Mouse (Mus musculus) heart, adult 2 months (tissue): ENCODE results near the gene Smtn. TPM values are rescaled to one million over a fixed set of nuclear protein-coding genes. Genes with fewer than 3 reads are reported as not detected.

ENCODE experiments used
- DNase-seq, 2 experiments: peaks; one replicate each; pipeline ENCODE4 v3.0.0; 2021
- H3K27ac ChIP-seq: fragments of 200-600 bp; 2 replicates; pipeline ENCODE4 v1.8.1; 2022
- H3K27me3 ChIP-seq: fragments of 200-500 bp; 2 replicates; pipeline ENCODE4 v1.6.1; 2012; ENCODE audit warnings: mild to moderate bottlenecking, low read length, inconsistent platforms, mixed read lengths; ENCODE audit not compliant: control insufficient read depth, insufficient read depth
- H3K36me3 ChIP-seq: fragments of 200-500 bp; 2 replicates; pipeline ENCODE4 v1.6.1; 2012; ENCODE audit warnings: low read length, inconsistent platforms; ENCODE audit not compliant: control insufficient read depth, insufficient read depth
- H3K4me1 ChIP-seq: fragments of 200-500 bp; 2 replicates; pipeline ENCODE4 v1.6.1; 2011; ENCODE audit warnings: low read length; ENCODE audit not compliant: control insufficient read depth, insufficient read depth
- H3K4me3 ChIP-seq: fragments of 200-600 bp; 2 replicates; pipeline ENCODE4 v1.8.1; 2022
- H3K79me2 ChIP-seq: fragments of 200-500 bp; replicated peaks from 2 replicates; pipeline ENCODE4 v1.6.1; 2012; ENCODE audit warnings: mild to moderate bottlenecking, inconsistent platforms, low read length, moderate library complexity, mixed read lengths; ENCODE audit not compliant: control insufficient read depth, insufficient read depth
- H3K9ac ChIP-seq: fragments of 200-500 bp; 2 replicates; pipeline ENCODE4 v1.6.1; 2012; ENCODE audit warnings: low read depth, mild to moderate bottlenecking, control low read depth, inconsistent platforms, low read length, mixed read lengths
- CTCF ChIP-seq: fragments of 200-600 bp; IDR thresholded peaks from 2 replicates; pipeline ENCODE4 v1.8.1; 2022; ENCODE audit warnings: antibody characterized with exemption, mild to moderate bottlenecking, moderate library complexity
- EP300 ChIP-seq: fragments of 200-500 bp; IDR thresholded peaks from 2 replicates; pipeline ENCODE4 v1.6.1; 2011; ENCODE audit warnings: low read depth, low read length, control low read depth; ENCODE audit not compliant: insufficient read depth
- POLR2A ChIP-seq: fragments of 200-500 bp; IDR thresholded peaks from 2 replicates; pipeline ENCODE4 v1.6.1; 2011; ENCODE audit warnings: mild to moderate bottlenecking, low read depth, low read length, control low read depth; ENCODE audit not compliant: insufficient read depth
- WGBS: fragments of 180-500 bp; shearing (Covaris S2); methylation state at CpG from one replicate; pipeline ENCODE4 v1.1.7; 2018; 5-methylcytosine and 5-hydroxymethylcytosine counted together
- intact Hi-C: fragments of 180-260 bp; cut with DNase I; formaldehyde crosslinking; loops from one replicate; pipeline ENCODE4 v1.15.1; 2025
- polyA plus RNA-seq: library from polyadenylated mRNA; depleted of rRNA; stranded (reverse); fragments of >200 nt; gene quantifications from 2 replicates; pipeline ENCODE4 v1.2.3, GENCODE M21; 2012
- total RNA-seq, 2 experiments: library from RNA; stranded (reverse); gene quantifications; 2 replicates each; pipeline ENCODE4 v1.2.3; 2021

The Smtn gene
- total and polyA plus RNA-seq, 3 experiments = 137 to 167 (median 154) TPM

- Histone ChIP-seq H3K36me3 (peaks cover 1% of the 10 kb centered on the region; the same call in 1 of the 2 replicates), H3K4me1 (peaks cover 8% of the 10 kb centered on the region), H3K4me3 (no peak overlapping the region), H3K79me2 (no peaks in the 10 kb centered on the region), H3K27ac (no peak overlapping the region), H3K9ac (no peak overlapping the region), H3K27me3 (no peaks in the 10 kb centered on the region)
- TF ChIP-seq EP300 = no peak
- TF ChIP-seq CTCF = peak; percentile 57
- WGBS = 83% methylated on average over 6 of the region's 6 CpGs
- intact Hi-C loops = loop anchor here (10.0 kb wide), 1 partner anchor 383 kb away; the partner anchor contains the start of gene Slc35e4
- DNase-seq = no peak
Measured at GRCm38 (mm10) chr11:3531634-3532033, 8.8 kb downstream of the Smtn start.

DNA sequence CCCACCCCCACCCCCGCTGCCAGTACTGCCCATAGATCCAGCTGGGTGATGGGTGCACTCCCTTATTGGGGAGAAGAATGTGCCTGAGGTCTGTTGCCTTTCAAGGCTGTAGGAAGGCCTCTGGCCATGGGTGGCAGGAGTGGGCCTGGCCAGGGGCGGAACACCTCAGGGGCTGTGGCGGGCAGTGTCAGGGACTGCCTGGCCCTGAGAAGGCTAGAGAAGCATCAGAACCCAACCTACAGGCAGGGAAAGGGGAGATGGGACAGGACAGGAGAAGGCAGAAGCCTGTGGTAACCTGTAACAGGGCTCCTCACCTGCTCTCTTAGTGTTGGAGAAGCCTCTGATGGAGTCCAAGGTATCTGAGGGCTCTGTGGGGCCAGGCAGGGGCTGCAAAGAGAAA, 9.7 kb downstream of the Smtn start:
- H3K9ac ChIP-seq = no peak overlapping the region
- no peak overlapping the region for H3K27ac ChIP-seq
- no peak overlapping the region for H3K4me3 ChIP-seq
- TF ChIP-seq POLR2A = no peak
- TF ChIP-seq CTCF = no peak
- no peak for TF ChIP-seq EP300
- H3K4me1 ChIP-seq = peaks cover 4% of the 10 kb centered on the region
- intact Hi-C loops = loop anchor here (10.0 kb wide), 1 partner anchor 384 kb away; the partner anchor contains the start of gene Slc35e4
- H3K36me3 ChIP-seq = no peaks in the 10 kb centered on the region
- WGBS = 90% methylated on average over 3 of the region's 3 CpGs
- DNase-seq = no peak
- no peaks in the 10 kb centered on the region for H3K27me3 ChIP-seq
- H3K79me2 ChIP-seq = no peaks in the 10 kb centered on the region

- no peak overlapping the region for H3K9ac ChIP-seq
- H3K36me3 ChIP-seq = no peaks in the 10 kb centered on the region
- no peak overlapping the region for H3K27ac ChIP-seq
- H3K79me2 ChIP-seq = no peaks in the 10 kb centered on the region
- no peaks in the 10 kb centered on the region for H3K27me3 ChIP-seq
- intact Hi-C loops = loop anchor here (10.0 kb wide), 1 partner anchor 385 kb away; the partner anchor contains the start of gene Slc35e4
- H3K4me1 ChIP-seq = peaks cover 2% of the 10 kb centered on the region
- TF ChIP-seq CTCF = no peak
- no peak for TF ChIP-seq POLR2A
- no peak for TF ChIP-seq EP300
- DNase-seq = peak in 1 of 2 experiments; percentile 30
- WGBS = 69% methylated on average over 20 of the region's 20 CpGs
- H3K4me3 ChIP-seq = no peak overlapping the region
Measured at GRCm38 (mm10) chr11:3529476-3530252, 10.7 kb downstream of the Smtn start.

- H3K4me1 ChIP-seq = peaks cover 2% of the 10 kb centered on the region
- no peak for TF ChIP-seq EP300
- H3K9ac ChIP-seq = no peak overlapping the region
- intact Hi-C loops = no loop called here
- DNase-seq = peak in 1 of 2 experiments; percentile 20
- H3K79me2 ChIP-seq = no peaks in the 10 kb centered on the region
- 88% methylated on average over 6 of the region's 6 CpGs for WGBS
- H3K4me3 ChIP-seq = no peak overlapping the region
- no peaks in the 10 kb centered on the region; the same call in 1 of the 2 replicates for H3K36me3 ChIP-seq
- no peaks in the 10 kb centered on the region for H3K27me3 ChIP-seq
- H3K27ac ChIP-seq = peak overlapping the region; percentile 91
Measured at GRCm38 (mm10) chr11:3528208-3528607, 12.2 kb downstream of the Smtn start.

- intact Hi-C loops = no loop called here
- no peak for TF ChIP-seq EP300
- peak; percentile 81 for TF ChIP-seq POLR2A
- H3K9ac ChIP-seq = peak overlapping the region; percentile 76
- no peaks in the 10 kb centered on the region; the same call in 1 of the 2 replicates for H3K36me3 ChIP-seq
- H3K4me3 ChIP-seq = peak overlapping the region; percentile 32
- no peaks in the 10 kb centered on the region for H3K27me3 ChIP-seq
- 60% methylated on average over 8 of the region's 8 CpGs for WGBS
- no peaks in the 10 kb centered on the region for H3K79me2 ChIP-seq
- no peaks in the 10 kb centered on the region; the same call in 1 of the 2 replicates for H3K4me1 ChIP-seq
- peak; percentile 69 to 75 for DNase-seq
- peak overlapping the region; percentile 91 for H3K27ac ChIP-seq
Measured at GRCm38 (mm10) chr11:3527766-3528165, 12.6 kb downstream of the Smtn start.
